Mouse (Mus musculus) c-Kit-positive CD71-positive TER-119-positive erythroid progenitor cells, embryonic 14.5 days (primary cell): ENCODE measurements around the gene Padi2.

Experiments used
- DNase-seq: peaks from one replicate; pipeline ENCODE4 v3.0.0-alpha.2; 2013; ENCODE audit warnings: low spot score

The Padi2 gene

GRCm38 (mm10) chr4:140906076-140906826, at the start of gene Padi2:
TSS of gene Padi2 (plus strand) at chr4:140906344.
- peak; percentile 82 for DNase-seq

- no peak for DNase-seq
Measured at GRCm38 (mm10) chr4:140857041-140857440, 49.1 kb upstream of the Padi2 start.

GRCm38 (mm10) chr4:140857813-140858212, 48.3 kb upstream of the Padi2 start:
- DNase-seq, result no peak

- DNase-seq, result peak; percentile 72
Measured at GRCm38 (mm10) chr4:140859291-140859690, 46.9 kb upstream of the Padi2 start.

- peak; percentile 79 for DNase-seq
Measured at GRCm38 (mm10) chr4:140860125-140860766, 45.9 kb upstream of the Padi2 start.

- peak; percentile 71 for DNase-seq
Measured at GRCm38 (mm10) chr4:140860767-140861147, 45.4 kb upstream of the Padi2 start.

- peak; percentile 34 for DNase-seq
Measured at GRCm38 (mm10) chr4:140862036-140862650, 44.0 kb upstream of the Padi2 start.

GRCm38 (mm10) chr4:140868484-140869190, 37.5 kb upstream of the Padi2 start:
- DNase-seq, result no peak

- DNase-seq, result no peak
Measured at GRCm38 (mm10) chr4:140869945-140870344, 36.2 kb upstream of the Padi2 start.

GRCm38 (mm10) chr4:140870876-140871275, 35.3 kb upstream of the Padi2 start:
- no peak for DNase-seq

GRCm38 (mm10) chr4:140871376-140871775, 34.8 kb upstream of the Padi2 start:
- no peak for DNase-seq

GRCm38 (mm10) chr4:140871851-140872685, 34.1 kb upstream of the Padi2 start:
- DNase-seq, result no peak

- no peak for DNase-seq
Measured at GRCm38 (mm10) chr4:140872686-140872992, 33.5 kb upstream of the Padi2 start.

GRCm38 (mm10) chr4:140873011-140873410, 33.1 kb upstream of the Padi2 start:
- DNase-seq, result no peak

- no peak for DNase-seq
Measured at GRCm38 (mm10) chr4:140876161-140876560, 30.0 kb upstream of the Padi2 start.

GRCm38 (mm10) chr4:140876681-140877080, 29.5 kb upstream of the Padi2 start:
- DNase-seq, result no peak

GRCm38 (mm10) chr4:140877441-140877840, 28.7 kb upstream of the Padi2 start:
- DNase-seq, result no peak

GRCm38 (mm10) chr4:140878655-140879054, 27.5 kb upstream of the Padi2 start:
- DNase-seq, result no peak

- DNase-seq, result no peak
Measured at GRCm38 (mm10) chr4:140879116-140879515, 27.0 kb upstream of the Padi2 start.

GRCm38 (mm10) chr4:140879739-140880138, 26.4 kb upstream of the Padi2 start:
- DNase-seq, result no peak

GRCm38 (mm10) chr4:140880207-140880606, 25.9 kb upstream of the Padi2 start:
- DNase-seq, result no peak
